Comparison of ENCODE assay signal across 15 mouse cellular contexts in genomic region chr6:146111781-146112180, GRCm38 (mm10).
DNase-seq lines count a peak whose midpoint lies in the region; ATAC-seq and TF ChIP-seq lines count a peak whose summit lies in the region.
"Had no signal": no experiment of that assay in that cellular context is flagged by ENCODE, and none has a peak within 500 bp of the region (broad histone marks: within the 10 kb centered on the region; RNA-seq: fewer than 3 reads in every experiment).

No protein-coding gene starts in this region.

- H3K9ac ChIP-seq in forebrain, embryonic 15.5 days (replicated peaks), result no peak overlapping the region
- H3K9ac ChIP-seq in MEL (ENCODE audit: control insufficient read depth, low read depth, low read length, poor library complexity, severe bottlenecking), result no peak overlapping the region
- no peak overlapping the region for H3K9ac ChIP-seq in hindbrain, embryonic 14.5 days
- H3K9ac ChIP-seq in midbrain, embryonic 13.5 days (replicated peaks), result no peak overlapping the region; the same call in 1 of the 2 replicates
- H3K9ac ChIP-seq: kidney, embryonic 15.5 days had no signal

- 81% methylated on average over 6 of the region's 6 CpGs for WGBS in forebrain, embryonic 10.5 days
- 64% methylated on average over 6 of the region's 6 CpGs for WGBS in forebrain, embryonic 15.5 days
- WGBS in hindbrain, embryonic 14.5 days, result 26% methylated on average over 6 of the region's 6 CpGs
- 45% methylated on average over 6 of the region's 6 CpGs for WGBS in midbrain, embryonic 13.5 days

- DNase-seq in forebrain, embryonic 10.5 days (ENCODE audit: extremely low spot score, low spot score), result no peak
- DNase-seq in MEL (ENCODE audit: low read depth, low spot score), result peak; percentile 45
- no peak for DNase-seq in hindbrain, embryonic 14.5 days (ENCODE audit: low spot score)
- no peak for DNase-seq in retina, postnatal 1 day
- no peak for DNase-seq in kidney, postnatal 10 days
- no peak for DNase-seq in left cerebral cortex, adult 9 months (ENCODE audit: low spot score in 2 of 2)
- DNase-seq: heart, adult 18-20 months; lung, adult 2 months; right cerebral cortex, postnatal 14 days; thymus, postnatal 36 days had no signal

- H3K9me3 ChIP-seq in forebrain, embryonic 10.5 days, result no peaks in the 10 kb centered on the region
- no peaks in the 10 kb centered on the region for H3K9me3 ChIP-seq in forebrain, embryonic 15.5 days
- H3K9me3 ChIP-seq in MEL (replicated peaks; ENCODE audit: insufficient read depth, low read length), result no peaks in the 10 kb centered on the region
- H3K9me3 ChIP-seq in hindbrain, embryonic 14.5 days (ENCODE audit: control insufficient read depth, low read length), result no peaks in the 10 kb centered on the region
- no peaks in the 10 kb centered on the region for H3K9me3 ChIP-seq in midbrain, embryonic 13.5 days
- H3K9me3 ChIP-seq: kidney, embryonic 15.5 days; megakaryocyte, embryonic 14.5 days had no signal

- TF ChIP-seq CTCF in MEL (IDR thresholded peaks at IDR 0.05 in 2 of 3, conservative IDR thresholded peaks at IDR 0.05 in 1 of 3; ENCODE audit: control insufficient read depth in 1 of 3, insufficient read depth in 1 of 3, low read depth in 2 of 3, low read length in 3 of 3, poor library complexity in 1 of 3, severe bottlenecking in 1 of 3), result no peak

- peak; percentile 68 to 86 for TF ChIP-seq EP300 in MEL (IDR thresholded peaks at IDR 0.05; ENCODE audit: low read depth in 1 of 2, low read length in 2 of 2)

- peaks cover 44% of the 10 kb centered on the region for H3K4me1 ChIP-seq in forebrain, embryonic 10.5 days
- H3K4me1 ChIP-seq in forebrain, embryonic 15.5 days, result peaks cover 29% of the 10 kb centered on the region
- H3K4me1 ChIP-seq in MEL (ENCODE audit: control insufficient read depth in 1 of 2, insufficient read depth in 2 of 2, low read length in 2 of 2), result peaks cover 6 to 19% of the 10 kb centered on the region in 2 experiments
- H3K4me1 ChIP-seq in hindbrain, embryonic 14.5 days (replicated peaks; ENCODE audit: control insufficient read depth, insufficient read depth, low read length), result peaks cover 28% of the 10 kb centered on the region
- peaks cover 51% of the 10 kb centered on the region for H3K4me1 ChIP-seq in midbrain, embryonic 13.5 days (replicated peaks)

- no peaks in the 10 kb centered on the region for H3K36me3 ChIP-seq in forebrain, embryonic 10.5 days (replicated peaks)
- H3K36me3 ChIP-seq in forebrain, embryonic 15.5 days, result no peaks in the 10 kb centered on the region
- H3K36me3 ChIP-seq in MEL (ENCODE audit: control insufficient read depth in 1 of 2, insufficient read depth in 2 of 2, low read length in 2 of 2), result peaks cover 0 to 10% of the 10 kb centered on the region in 2 experiments; a peak in 3 of 4 replicates
- H3K36me3 ChIP-seq in hindbrain, embryonic 14.5 days (replicated peaks; ENCODE audit: control insufficient read depth, insufficient read depth), result no peaks in the 10 kb centered on the region
- H3K36me3 ChIP-seq in midbrain, embryonic 13.5 days, result no peaks in the 10 kb centered on the region
- H3K36me3 ChIP-seq: kidney, embryonic 15.5 days had no signal

- H3K27ac ChIP-seq in forebrain, embryonic 10.5 days, result peak overlapping the region; percentile 75
- H3K27ac ChIP-seq in forebrain, embryonic 15.5 days (replicated peaks), result no peak overlapping the region
- H3K27ac ChIP-seq in MEL (ENCODE audit: control insufficient read depth, low read depth, low read length), result peak overlapping the region; percentile 31
- peak overlapping the region; percentile 69 for H3K27ac ChIP-seq in hindbrain, embryonic 14.5 days
- peak overlapping the region; percentile 69 for H3K27ac ChIP-seq in midbrain, embryonic 13.5 days

- H3K79me2 ChIP-seq in MEL (ENCODE audit: control insufficient read depth, insufficient read depth, low read length, poor library complexity), result no peaks in the 10 kb centered on the region

- no peak for TF ChIP-seq RAD21 in MEL (IDR thresholded peaks at IDR 0.05; ENCODE audit: low read depth, low read length)

- ATAC-seq in forebrain, embryonic 15.5 days (replicated peaks), result no peak
- peak; percentile 12; the same call in 1 of the 2 replicates for ATAC-seq in hindbrain, embryonic 14.5 days (ENCODE audit: low FRiP score)
- peak; percentile 25; the same call in 1 of the 2 replicates for ATAC-seq in midbrain, embryonic 13.5 days
- ATAC-seq: inflammation-experienced regulatory T-cells, adult 6 months had no signal

- no peak for TF ChIP-seq POLR2A in MEL (IDR thresholded peaks at IDR 0.05; ENCODE audit: control insufficient read depth in 1 of 2, insufficient read depth in 1 of 2, low read depth in 1 of 2, low read length in 2 of 2, poor library complexity in 1 of 2)

- H3K27me3 ChIP-seq in forebrain, embryonic 10.5 days (ENCODE audit: poor library complexity, severe bottlenecking), result peaks cover 15% of the 10 kb centered on the region; the same call in 1 of the 2 replicates
- no peaks in the 10 kb centered on the region for H3K27me3 ChIP-seq in forebrain, embryonic 15.5 days
- no peaks in the 10 kb centered on the region for H3K27me3 ChIP-seq in MEL (ENCODE audit: control insufficient read depth in 1 of 2, insufficient read depth in 2 of 2, low read length in 2 of 2)
- no peaks in the 10 kb centered on the region for H3K27me3 ChIP-seq in hindbrain, embryonic 14.5 days (ENCODE audit: control insufficient read depth, insufficient read depth, low read length)
- no peaks in the 10 kb centered on the region for H3K27me3 ChIP-seq in midbrain, embryonic 13.5 days
- H3K27me3 ChIP-seq: kidney, embryonic 15.5 days had no signal

- no peak overlapping the region for H3K4me3 ChIP-seq in forebrain, embryonic 10.5 days
- no peak overlapping the region for H3K4me3 ChIP-seq in forebrain, embryonic 15.5 days
- H3K4me3 ChIP-seq in MEL (ENCODE audit: control insufficient read depth in 1 of 2, insufficient read depth in 1 of 2, low read depth in 2 of 2, low read length in 2 of 2), result no peak overlapping the region
- H3K4me3 ChIP-seq in hindbrain, embryonic 14.5 days (replicated peaks; ENCODE audit: low read length), result no peak overlapping the region
- H3K4me3 ChIP-seq in midbrain, embryonic 13.5 days (replicated peaks), result no peak overlapping the region
- H3K4me3 ChIP-seq: kidney, embryonic 15.5 days; megakaryocyte, embryonic 14.5 days had no signal

- no peak overlapping the region for H3K4me2 ChIP-seq in forebrain, embryonic 15.5 days (replicated peaks)
- H3K4me2 ChIP-seq in hindbrain, embryonic 14.5 days (replicated peaks), result no peak overlapping the region
- no peak overlapping the region for H3K4me2 ChIP-seq in midbrain, embryonic 13.5 days (replicated peaks)
- H3K4me2 ChIP-seq: kidney, embryonic 15.5 days had no signal

TF ChIP-seq in MEL, 35 proteins besides CTCF, POLR2A, EP300 and RAD21:
- peak; percentile 70; the same call in 1 of the 2 replicates for TF ChIP-seq TCF12 (IDR thresholded peaks at IDR 0.05; ENCODE audit: low read depth, low read length)
- TF ChIP-seq GATA1 (IDR thresholded peaks at IDR 0.05; ENCODE audit: low read depth, low read length), result peak; percentile 40; the same call in 1 of the 2 replicates
- no peak for TF ChIP-seq MAFK (IDR thresholded peaks at IDR 0.05; ENCODE audit: borderline replicate concordance, low read depth, low read length)
- TF ChIP-seq ETS1 (IDR thresholded peaks at IDR 0.05; ENCODE audit: low read depth, low read length), result peak; percentile 60; the same call in 1 of the 2 replicates
- TF ChIP-seq MYB (IDR thresholded peaks at IDR 0.05; ENCODE audit: low read depth, low read length), result peak; percentile 79
